Mouse (Mus musculus) neutrophil, adult 59 days (primary cell): ENCODE measurements around the gene Olfm3. TPM values are rescaled to one million over a fixed set of nuclear protein-coding genes. Genes with fewer than 3 reads are reported as not detected.

Experiments used
- total RNA-seq, 2 experiments: library from RNA; stranded (reverse); gene quantifications; 1 replicate in 1 of 2; 2 replicates in 1 of 2; pipeline ENCODE4 v1.2.4; 2023

Olfm3 gene
- not detected for total RNA-seq

GRCm38 (mm10) chr3:114903924-114904438 lies at the start of gene Olfm3:
Olfm3 (plus strand) TSS chr3:114904078.

